Mouse (Mus musculus) myocyte (in vitro differentiated cells): ENCODE measurements around the gene 1700025G04Rik. TPM values are rescaled to one million over a fixed set of nuclear protein-coding genes. Genes with fewer than 3 reads are reported as not detected.

ENCODE experiments used
- H3K27me3 ChIP-seq: one replicate; pipeline ENCODE4 v1.6.1; 2011; ENCODE audit not compliant: control insufficient read depth, insufficient read depth, insufficient read length
- H3K36me3 ChIP-seq: one replicate; pipeline ENCODE4 v1.6.1; 2011; ENCODE audit not compliant: control insufficient read depth, insufficient read depth
- H3K4me2 ChIP-seq: one replicate; pipeline ENCODE4 v1.6.1; 2011; ENCODE audit warnings: low read depth, control low read depth
- H3K4me3 ChIP-seq: one replicate; pipeline ENCODE4 v1.5.1; 2011; ENCODE audit warnings: mild to moderate bottlenecking, control low read depth, moderate library complexity
- H3K79me2 ChIP-seq: one replicate; pipeline ENCODE4 v1.6.1; 2011; ENCODE audit not compliant: control insufficient read depth, insufficient read depth
- H3ac ChIP-seq: one replicate; pipeline ENCODE4 v1.6.1; 2011; ENCODE audit not compliant: control insufficient read depth, insufficient read length
- CEBPB ChIP-seq: IDR thresholded peaks from 2 replicates; pipeline ENCODE4 v1.6.1; 2011; ENCODE audit warnings: mild to moderate bottlenecking, moderate library complexity; ENCODE audit not compliant: poor library complexity, insufficient read depth, severe bottlenecking
- E2F4 ChIP-seq: IDR thresholded peaks from one replicate; pipeline ENCODE4 v1.6.1; 2011; ENCODE audit warnings: mild to moderate bottlenecking, control low read depth, moderate library complexity; ENCODE audit not compliant: insufficient read depth
- MAX ChIP-seq: IDR thresholded peaks from one replicate; pipeline ENCODE4 v1.6.1; 2011; ENCODE audit warnings: low read depth, mild to moderate bottlenecking, control low read depth
- MYOD1 ChIP-seq, 3 experiments: IDR thresholded peaks; one replicate each; pipeline ENCODE4 v1.6.1; 2011; ENCODE audit warnings: control low read depth in 2 of 3, low read depth in 2 of 3, mild to moderate bottlenecking in 2 of 3, moderate library complexity in 1 of 3; ENCODE audit not compliant: insufficient read length in 2 of 3, control insufficient read depth in 1 of 3
- MYOG ChIP-seq, 3 experiments: IDR thresholded peaks; one replicate each; pipeline ENCODE4 v1.6.1; 2011; ENCODE audit warnings: control low read depth in 2 of 3, low read depth in 2 of 3, mild to moderate bottlenecking in 2 of 3; ENCODE audit not compliant: insufficient read length in 2 of 3, control insufficient read depth in 1 of 3, insufficient read depth in 1 of 3
- POLR2A ChIP-seq: IDR thresholded peaks from one replicate; pipeline ENCODE4 v1.6.1; 2011; ENCODE audit warnings: low read depth, mild to moderate bottlenecking, control low read depth, moderate library complexity; ENCODE audit not compliant: insufficient read length
- POLR2AphosphoS2 ChIP-seq: IDR thresholded peaks from one replicate; pipeline ENCODE4 v1.6.1; 2011; ENCODE audit warnings: low read depth, control low read depth; ENCODE audit not compliant: insufficient read length
- REST ChIP-seq: IDR thresholded peaks from one replicate; pipeline ENCODE4 v1.6.1; 2011; ENCODE audit warnings: mild to moderate bottlenecking, control low read depth, moderate library complexity; ENCODE audit not compliant: insufficient read depth, insufficient read length
- SRF ChIP-seq: IDR thresholded peaks from one replicate; pipeline ENCODE4 v1.6.1; 2011; ENCODE audit warnings: low read depth; ENCODE audit not compliant: control insufficient read depth, insufficient read length
- TCF12 ChIP-seq: IDR thresholded peaks from one replicate; pipeline ENCODE4 v1.6.1; 2011; ENCODE audit warnings: mild to moderate bottlenecking, control low read depth; ENCODE audit not compliant: poor library complexity, insufficient read depth, severe bottlenecking
- TCF3 ChIP-seq: IDR thresholded peaks from one replicate; pipeline ENCODE4 v1.6.1; 2011; ENCODE audit warnings: low read depth, control low read depth; ENCODE audit not compliant: insufficient read length
- USF1 ChIP-seq: IDR thresholded peaks from one replicate; pipeline ENCODE4 v1.6.1; 2011; ENCODE audit warnings: low read depth, mild to moderate bottlenecking, control low read depth, moderate library complexity
- polyA plus RNA-seq: library from polyadenylated mRNA; unstranded; fragments of >200 nt; fragmentation: generic; extraction: Trizol; gene quantifications from one replicate; pipeline ENCODE4 v1.2.1, GENCODE M21; 2012; ENCODE audit warnings: missing spikeins

1700025G04Rik gene
- polyA plus RNA-seq, 1 experiment: 3.3 TPM

DNA sequence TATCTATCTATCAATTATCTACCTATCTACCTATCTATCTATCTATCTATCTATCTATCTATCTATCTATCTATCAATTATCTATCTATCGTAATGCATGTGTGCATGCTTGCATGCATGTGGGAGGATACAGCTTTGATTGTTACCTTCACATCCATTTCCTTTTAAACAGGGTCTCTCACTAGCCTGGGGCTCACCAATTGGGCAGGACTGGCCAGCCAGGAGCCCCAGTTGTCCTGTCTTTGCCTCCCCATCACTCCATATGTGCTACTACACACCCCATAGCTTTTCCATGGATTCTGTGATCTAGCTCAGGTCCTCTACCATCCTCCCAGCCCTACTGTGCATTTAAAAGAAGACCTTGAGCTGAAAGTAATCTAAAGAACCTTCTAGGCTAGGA is 231.5 kb downstream of the 1700025G04Rik start:
- no peak for TF ChIP-seq REST
- TF ChIP-seq CEBPB: no peak
- TF ChIP-seq POLR2A: no peak
- TF ChIP-seq MYOD1 (IDR thresholded peaks at IDR 0.05; ENCODE audit: control insufficient read depth in 1 of 3, insufficient read length in 2 of 3, low read depth in 2 of 3): no peak
- no peak for TF ChIP-seq MYOG (IDR thresholded peaks at IDR 0.05; ENCODE audit: control insufficient read depth in 1 of 3, insufficient read depth in 1 of 3, insufficient read length in 2 of 3, low read depth in 2 of 3)
- no peak for TF ChIP-seq MAX
- no peak for TF ChIP-seq SRF
- no peak for TF ChIP-seq TCF12
- no peak for TF ChIP-seq POLR2AphosphoS2
- no peak for TF ChIP-seq E2F4
- TF ChIP-seq TCF3: no peak
- TF ChIP-seq USF1: no peak
- Histone ChIP-seq H3K79me2 (no peaks in the 10 kb centered on the region), H3K4me3 (no peak overlapping the region), H3K27me3 (no peaks in the 10 kb centered on the region), H3K36me3 (no peaks in the 10 kb centered on the region), H3ac (no peak overlapping the region), H3K4me2 (no peak overlapping the region)

- H3K36me3 ChIP-seq: no peaks in the 10 kb centered on the region
These were observed 234.4 kb downstream of the 1700025G04Rik start for GRCm38 (mm10) chr1:151855561-151855960.

DNA sequence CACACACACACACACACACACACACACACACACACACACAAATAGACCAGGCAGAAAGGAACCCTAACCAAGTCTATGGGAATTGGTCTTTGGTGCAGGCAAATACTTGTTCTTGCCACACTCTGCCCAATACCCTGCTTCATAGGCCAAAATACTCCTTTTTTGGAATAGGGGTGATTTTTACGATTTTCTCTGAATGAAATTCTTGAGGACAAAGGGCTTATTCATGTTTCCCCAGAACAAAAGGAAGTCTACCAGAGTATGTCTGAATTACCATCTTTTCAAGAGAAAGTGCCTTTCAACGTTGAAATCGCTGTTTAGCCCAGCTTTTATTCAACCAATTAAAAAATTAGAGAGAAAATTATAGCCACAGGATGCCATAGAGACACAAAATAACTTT is 237.9 kb downstream of the 1700025G04Rik start:
- Histone ChIP-seq H3K27me3 (no peaks in the 10 kb centered on the region), H3K4me3 (no peak overlapping the region), H3K36me3 (no peaks in the 10 kb centered on the region), H3K79me2 (no peaks in the 10 kb centered on the region), H3K4me2 (no peak overlapping the region), H3ac (no peak overlapping the region)
- no peak for TF ChIP-seq MAX
- TF ChIP-seq USF1: no peak
- TF ChIP-seq TCF3: no peak
- no peak for TF ChIP-seq TCF12
- TF ChIP-seq E2F4: no peak
- TF ChIP-seq MYOD1 (IDR thresholded peaks at IDR 0.05; ENCODE audit: control insufficient read depth in 1 of 3, insufficient read length in 2 of 3, low read depth in 2 of 3): no peak
- no peak for TF ChIP-seq SRF
- TF ChIP-seq CEBPB: no peak

More at GRCm38 (mm10) chr1:151855561-151855960, 234.4 kb downstream of the 1700025G04Rik start:
- Histone ChIP-seq H3K27me3 (no peaks in the 10 kb centered on the region), H3K4me3 (no peak overlapping the region), H3K4me2 (no peak overlapping the region), H3ac (no peak overlapping the region), H3K79me2 (no peaks in the 10 kb centered on the region)
- no peak for TF ChIP-seq MYOG (IDR thresholded peaks at IDR 0.05; ENCODE audit: control insufficient read depth in 1 of 3, insufficient read depth in 1 of 3, insufficient read length in 2 of 3, low read depth in 2 of 3)
- no peak for TF ChIP-seq MYOD1 (IDR thresholded peaks at IDR 0.05; ENCODE audit: control insufficient read depth in 1 of 3, insufficient read length in 2 of 3, low read depth in 2 of 3)
- no peak for TF ChIP-seq POLR2A
- TF ChIP-seq CEBPB: no peak
- no peak for TF ChIP-seq SRF
- TF ChIP-seq TCF12: no peak
- TF ChIP-seq TCF3: no peak
- no peak for TF ChIP-seq POLR2AphosphoS2
- no peak for TF ChIP-seq E2F4
- no peak for TF ChIP-seq MAX
- no peak for TF ChIP-seq REST
- no peak for TF ChIP-seq USF1

- Histone ChIP-seq H3ac (no peak overlapping the region), H3K4me3 (no peak overlapping the region), H3K27me3 (no peaks in the 10 kb centered on the region), H3K79me2 (no peaks in the 10 kb centered on the region), H3K36me3 (no peaks in the 10 kb centered on the region), H3K4me2 (no peak overlapping the region)
- TF ChIP-seq MAX: no peak
- TF ChIP-seq TCF3: no peak
- TF ChIP-seq MYOD1 (IDR thresholded peaks at IDR 0.05; ENCODE audit: control insufficient read depth in 1 of 3, insufficient read length in 2 of 3, low read depth in 2 of 3): no peak
- TF ChIP-seq MYOG (IDR thresholded peaks at IDR 0.05; ENCODE audit: control insufficient read depth in 1 of 3, insufficient read depth in 1 of 3, insufficient read length in 2 of 3, low read depth in 2 of 3): no peak
- TF ChIP-seq POLR2A: no peak
- no peak for TF ChIP-seq REST
- TF ChIP-seq E2F4: no peak
These were observed 238.7 kb downstream of the 1700025G04Rik start for GRCm38 (mm10) chr1:151851051-151851848.

DNA sequence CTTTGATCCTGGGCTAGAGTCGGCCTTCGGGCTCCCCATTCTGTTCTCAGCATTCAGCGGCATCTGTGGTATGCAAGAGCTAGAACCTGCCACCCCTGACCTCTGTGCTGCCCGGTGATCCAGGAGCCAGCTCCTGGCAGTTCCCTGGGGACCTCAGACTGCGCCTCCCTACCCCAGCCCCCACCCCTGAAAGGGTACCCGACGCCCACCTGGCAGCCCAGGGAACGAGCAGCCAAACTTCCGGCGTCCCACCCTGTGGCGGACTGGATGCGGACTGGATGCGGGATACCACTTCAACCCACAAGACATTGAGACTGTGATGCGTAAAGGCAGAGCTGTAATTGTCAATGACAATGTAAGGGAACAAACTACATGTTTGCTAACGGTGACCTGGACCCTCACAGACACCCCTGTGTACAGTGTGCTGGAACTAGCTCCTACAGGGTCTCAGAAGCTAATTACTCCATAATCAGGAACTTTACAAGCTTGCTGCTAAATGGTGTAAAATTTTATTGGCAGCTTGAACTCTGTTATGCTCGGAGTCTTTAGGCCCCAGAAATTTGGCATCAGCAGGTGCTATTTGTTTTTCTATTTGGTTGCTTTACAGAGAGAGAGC is 239.8 kb downstream of the 1700025G04Rik start:
- Histone ChIP-seq H3K4me3 (no peak overlapping the region), H3K36me3 (no peaks in the 10 kb centered on the region), H3K79me2 (no peaks in the 10 kb centered on the region), H3ac (no peak overlapping the region), H3K4me2 (no peak overlapping the region), H3K27me3 (no peaks in the 10 kb centered on the region)
- no peak for TF ChIP-seq MYOG (IDR thresholded peaks at IDR 0.05; ENCODE audit: control insufficient read depth in 1 of 3, insufficient read depth in 1 of 3, insufficient read length in 2 of 3, low read depth in 2 of 3)
- no peak for TF ChIP-seq POLR2AphosphoS2
- no peak for TF ChIP-seq REST
- TF ChIP-seq USF1: no peak
- TF ChIP-seq CEBPB: no peak
- TF ChIP-seq POLR2A: no peak
- no peak for TF ChIP-seq MYOD1 (IDR thresholded peaks at IDR 0.05; ENCODE audit: control insufficient read depth in 1 of 3, insufficient read length in 2 of 3, low read depth in 2 of 3)
- no peak for TF ChIP-seq SRF
- TF ChIP-seq E2F4: no peak
